Mouse (Mus musculus): ENCODE measurements at regions not wholly inside any gene's neighbourhood (a gene's known extent, or its start where the extent isn't known, plus 50 kb on each side); places are given as distances from the start of the nearest gene placed in this dataset.

GRCm38 (mm10) chr6:99985322-99985721, 259.1 kb upstream of the Prok2 start:
- no peak for DNase-seq (ENCODE audit: low spot score in 2 of 2)

GRCm38 (mm10) chr6:99984856-99985224, 258.6 kb upstream of the Prok2 start:
- DNase-seq (ENCODE audit: low spot score in 2 of 2), result no peak

- no peak for DNase-seq (ENCODE audit: low spot score in 2 of 2)
Observed at GRCm38 (mm10) chr6:99984057-99984855, 258.1 kb upstream of the Prok2 start.

- DNase-seq (ENCODE audit: low spot score in 2 of 2), result no peak
Observed at GRCm38 (mm10) chr6:99979614-99980013, 253.4 kb upstream of the Prok2 start.

GRCm38 (mm10) chr6:99978164-99978746, 252.1 kb upstream of the Prok2 start:
- DNase-seq (ENCODE audit: low spot score in 2 of 2), result no peak

- no peak for DNase-seq (ENCODE audit: low spot score in 2 of 2)
Observed at GRCm38 (mm10) chr6:99976144-99976543, 250.0 kb upstream of the Prok2 start.

- DNase-seq (ENCODE audit: low spot score in 2 of 2), result no peak
Observed at GRCm38 (mm10) chr6:99975486-99975885, 249.3 kb upstream of the Prok2 start.

- no peak for DNase-seq (ENCODE audit: low spot score in 2 of 2)
Observed at GRCm38 (mm10) chr6:99974464-99974863, 248.3 kb upstream of the Prok2 start.

- peak; percentile 21 to 22 for DNase-seq (ENCODE audit: low spot score in 2 of 2)
Observed at GRCm38 (mm10) chr6:99971376-99971775, 245.2 kb upstream of the Prok2 start.

GRCm38 (mm10) chr6:99968889-99969288, 242.7 kb upstream of the Prok2 start:
- DNase-seq (ENCODE audit: low spot score in 2 of 2), result peak; percentile 20 to 54

- DNase-seq (ENCODE audit: low spot score in 2 of 2), result no peak
Observed at GRCm38 (mm10) chr6:99967465-99967864, 241.3 kb upstream of the Prok2 start.

- DNase-seq (ENCODE audit: low spot score in 2 of 2), result no peak
Observed at GRCm38 (mm10) chr6:99964540-99964939, 238.3 kb upstream of the Prok2 start.

GRCm38 (mm10) chr6:99964007-99964406, 237.8 kb upstream of the Prok2 start:
- no peak for DNase-seq (ENCODE audit: low spot score in 2 of 2)

GRCm38 (mm10) chr6:99959371-99959770, 233.2 kb upstream of the Prok2 start:
- no peak for DNase-seq (ENCODE audit: low spot score in 2 of 2)

- DNase-seq (ENCODE audit: low spot score in 2 of 2), result no peak
Observed at GRCm38 (mm10) chr6:99954832-99955830, 228.9 kb upstream of the Prok2 start.

GRCm38 (mm10) chr6:99953980-99954776, 228.0 kb upstream of the Prok2 start:
- DNase-seq (ENCODE audit: low spot score in 2 of 2), result no peak

- no peak for DNase-seq (ENCODE audit: low spot score in 2 of 2)
Observed at GRCm38 (mm10) chr6:99950811-99951210, 224.6 kb upstream of the Prok2 start.

GRCm38 (mm10) chr6:99946917-99947316, 220.7 kb upstream of the Prok2 start:
- no peak for DNase-seq (ENCODE audit: low spot score in 2 of 2)

- DNase-seq (ENCODE audit: low spot score in 2 of 2), result no peak
Observed at GRCm38 (mm10) chr6:99946481-99946880, 220.3 kb upstream of the Prok2 start.

GRCm38 (mm10) chr6:99945691-99946090, 219.5 kb upstream of the Prok2 start:
- DNase-seq (ENCODE audit: low spot score in 2 of 2), result no peak

GRCm38 (mm10) chr6:99942958-99943357, 216.8 kb upstream of the Prok2 start:
- no peak for DNase-seq (ENCODE audit: low spot score in 2 of 2)
